Mouse (Mus musculus) embryonic facial prominence, embryonic 14.5 days (tissue): ENCODE measurements around the gene Pgf. TPM values are rescaled to one million over a fixed set of nuclear protein-coding genes. Genes with fewer than 3 reads are reported as not detected.

Experiments used
- ATAC-seq: fragments of 200-750 bp; cut with Nextera tagmentation; 2 replicates; pipeline ENCODE4 v1.8.0; 2017; ENCODE audit warnings: low read depth, moderate number of reproducible peaks, moderate TSS enrichment
- DNase-seq: peaks from one replicate; pipeline ENCODE4 v3.0.0-alpha.2; 2015; ENCODE audit warnings: low spot score
- H3K27ac ChIP-seq: fragments of 300-500 bp; sonication (generic); replicated peaks from 2 replicates; pipeline ENCODE4 v1.5.1; 2014; ENCODE audit warnings: low read depth, mild to moderate bottlenecking, low read length, moderate library complexity
- H3K27me3 ChIP-seq: fragments of 300-500 bp; sonication (generic); replicated peaks from 2 replicates; pipeline ENCODE4 v1.6.1; 2014; ENCODE audit warnings: low read length; ENCODE audit not compliant: control insufficient read depth, insufficient read depth
- H3K36me3 ChIP-seq: fragments of 300-500 bp; sonication (generic); 2 replicates; pipeline ENCODE4 v1.6.1; 2014; ENCODE audit warnings: low read length, mixed read lengths; ENCODE audit not compliant: control insufficient read depth, insufficient read depth
- H3K4me1 ChIP-seq: fragments of 300-500 bp; sonication (generic); 2 replicates; pipeline ENCODE4 v1.6.1; 2014; ENCODE audit warnings: antibody characterized with exemption, low read length; ENCODE audit not compliant: control insufficient read depth, insufficient read depth
- H3K4me2 ChIP-seq: fragments of 300-500 bp; sonication (generic); 2 replicates; pipeline ENCODE4 v1.6.1; 2014; ENCODE audit warnings: low read depth, mild to moderate bottlenecking, low read length, moderate library complexity, mixed read lengths
- H3K4me3 ChIP-seq: fragments of 300-500 bp; sonication (generic); 2 replicates; pipeline ENCODE4 v1.5.1; 2014; ENCODE audit warnings: low read depth, mild to moderate bottlenecking, low read length
- H3K9ac ChIP-seq: fragments of 300-500 bp; sonication (generic); 2 replicates; pipeline ENCODE4 v1.6.1; 2014; ENCODE audit warnings: low read depth, mild to moderate bottlenecking, low read length, moderate library complexity, mixed read lengths
- H3K9me3 ChIP-seq: fragments of 300-500 bp; sonication (generic); 2 replicates; pipeline ENCODE4 v1.6.1; 2016; ENCODE audit warnings: low read length; ENCODE audit not compliant: control insufficient read depth
- WGBS: fragments of 180-500 bp; shearing (Covaris S2); extraction: QIAGEN DNeasy Blood & Tissue Kit; methylation state at CpG from one replicate; pipeline ENCODE4 v1.1.7; 2014; 5-methylcytosine and 5-hydroxymethylcytosine counted together
- polyA plus RNA-seq: library from polyadenylated mRNA; unstranded; fragments of >200 nt; fragmentation: Nextera tagmentation; extraction: Ambion mirVana; gene quantifications from 2 replicates; pipeline ENCODE4 v1.2.1, GENCODE M21; 2014

The Pgf gene
- polyA plus RNA-seq, 1 experiment from 2014 or later: 18.0 TPM

DNA sequence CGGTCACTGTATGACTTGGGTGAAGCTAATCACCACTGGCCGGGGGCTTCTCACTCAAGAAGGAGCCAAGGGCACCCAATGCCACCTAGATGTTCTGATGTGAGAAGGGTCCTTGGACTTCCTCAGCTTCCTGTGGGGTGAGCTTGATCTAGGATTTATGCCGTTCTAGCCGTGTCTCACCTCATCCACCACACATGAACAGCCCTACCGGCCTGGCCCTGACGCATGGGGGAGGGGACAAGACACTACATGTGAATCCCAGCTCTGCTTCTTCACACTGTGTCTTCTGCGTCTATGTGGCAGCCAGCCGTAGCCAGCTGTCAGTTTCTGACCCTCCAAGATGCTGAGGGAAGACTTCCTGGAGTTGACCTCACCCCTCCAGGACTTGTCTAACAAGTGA, 18.8 kb downstream of the Pgf start:
- H3K4me3 ChIP-seq: no peak overlapping the region
- no peak for ATAC-seq
- H3K36me3 ChIP-seq: no peaks in the 10 kb centered on the region
- WGBS: 91% methylated on average over 8 of the region's 8 CpGs
- H3K4me2 ChIP-seq: no peak overlapping the region
- H3K27me3 ChIP-seq: no peaks in the 10 kb centered on the region
- DNase-seq: no peak
- no peaks in the 10 kb centered on the region for H3K9me3 ChIP-seq
- H3K9ac ChIP-seq: no peak overlapping the region
- no peak overlapping the region for H3K27ac ChIP-seq
- no peaks in the 10 kb centered on the region for H3K4me1 ChIP-seq

DNA sequence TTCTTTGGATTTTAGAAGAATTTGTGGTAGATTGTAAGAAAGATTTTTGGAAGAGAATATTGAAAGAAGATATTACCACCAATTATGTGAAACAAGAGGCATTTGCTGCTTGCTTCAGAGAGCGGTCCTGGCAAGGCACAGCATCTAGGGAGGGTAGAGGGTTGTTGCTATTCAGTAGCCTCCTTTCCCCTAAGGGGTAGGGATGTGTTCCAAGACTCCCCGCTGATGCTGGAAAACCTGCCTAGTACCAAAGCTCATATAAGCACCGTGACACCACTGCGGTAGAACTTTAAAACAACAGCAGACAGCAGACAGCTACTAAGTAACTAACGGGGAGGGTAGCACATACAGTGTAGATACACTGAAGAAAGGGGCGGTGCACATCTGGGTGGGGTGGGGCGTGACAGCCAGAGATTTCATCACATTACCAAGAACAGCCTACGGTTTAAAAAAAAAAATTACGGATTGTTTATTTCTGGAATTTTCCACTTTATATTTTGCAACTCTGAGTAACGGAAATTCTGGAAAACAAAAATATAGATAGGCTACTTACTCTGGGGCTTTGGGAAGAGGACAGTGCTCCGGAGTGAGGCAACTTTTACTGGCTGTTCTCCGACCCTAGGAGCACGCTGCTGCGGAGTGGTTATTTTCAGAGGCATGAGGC, 19.7 kb downstream of the Pgf start:
- DNase-seq: peak; percentile 67
- 80% methylated on average over 14 of the region's 14 CpGs for WGBS
- no peak overlapping the region for H3K27ac ChIP-seq
- ATAC-seq: 0 out of 2 replicates have a peak, but pooled peaks have one; percentile 26
- H3K36me3 ChIP-seq: no peaks in the 10 kb centered on the region
- H3K27me3 ChIP-seq: no peaks in the 10 kb centered on the region
- no peaks in the 10 kb centered on the region for H3K9me3 ChIP-seq
- H3K4me2 ChIP-seq: no peak overlapping the region
- H3K9ac ChIP-seq: no peak overlapping the region
- no peaks in the 10 kb centered on the region for H3K4me1 ChIP-seq
- H3K4me3 ChIP-seq: no peak overlapping the region

DNA sequence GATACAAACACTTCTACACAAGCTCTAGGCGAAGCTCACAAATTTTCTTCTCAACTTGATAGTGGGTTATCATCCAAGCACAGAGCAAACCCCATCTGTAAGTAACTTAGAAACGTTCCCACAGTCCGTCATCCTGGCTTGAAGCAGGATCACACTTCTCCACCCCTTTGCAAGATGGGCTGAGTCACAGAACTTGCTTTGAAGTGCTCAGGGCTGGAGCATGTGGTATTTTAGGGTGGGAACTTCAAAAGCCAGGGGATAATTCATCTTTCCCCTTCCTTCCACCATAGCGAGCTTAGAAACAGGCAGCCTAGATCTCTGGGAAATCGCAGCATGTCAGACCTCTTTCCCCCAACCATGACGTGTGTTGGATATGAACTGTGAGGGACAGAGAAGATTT, 21.3 kb downstream of the Pgf start:
- no peak overlapping the region for H3K4me2 ChIP-seq
- H3K9me3 ChIP-seq: no peaks in the 10 kb centered on the region
- WGBS: 33% methylated on average over 6 of the region's 6 CpGs
- no peak overlapping the region for H3K9ac ChIP-seq
- peaks cover 4% of the 10 kb centered on the region; the same call in 1 of the 2 replicates for H3K27me3 ChIP-seq
- no peak overlapping the region for H3K27ac ChIP-seq
- H3K4me3 ChIP-seq: no peak overlapping the region
- ATAC-seq: peak; percentile 30; the same call in 1 of the 2 replicates
- peak; percentile 66 for DNase-seq
- no peaks in the 10 kb centered on the region for H3K36me3 ChIP-seq
- H3K4me1 ChIP-seq: no peaks in the 10 kb centered on the region

DNA sequence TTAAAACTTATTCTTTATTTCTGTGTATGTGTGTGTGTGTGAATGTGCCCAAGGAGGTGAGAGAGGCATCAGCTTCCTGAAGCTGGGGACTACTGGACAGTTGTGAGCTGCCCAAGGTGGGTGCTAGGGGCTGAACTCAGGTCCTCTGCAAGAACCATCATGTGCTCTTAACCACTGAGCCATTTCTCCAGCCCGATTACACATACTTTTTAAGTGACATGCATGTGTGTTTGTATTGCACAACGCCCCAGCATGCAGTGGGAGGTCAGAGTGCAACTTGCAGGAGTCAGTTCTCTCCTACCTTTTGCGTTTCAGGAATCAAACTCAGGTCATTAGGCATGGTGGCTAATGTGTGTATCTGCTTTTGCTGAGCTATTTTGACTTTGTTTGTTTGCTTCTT, 24.6 kb downstream of the Pgf start:
- Histone ChIP-seq H3K4me2 (no peak overlapping the region), H3K27me3 (peaks cover 16% of the 10 kb centered on the region; the same call in 1 of the 2 replicates), H3K4me1 (no peaks in the 10 kb centered on the region), H3K36me3 (no peaks in the 10 kb centered on the region), H3K9ac (no peak overlapping the region), H3K4me3 (no peak overlapping the region), H3K9me3 (no peaks in the 10 kb centered on the region), H3K27ac (no peak overlapping the region)
- no peak for DNase-seq
- no peak for ATAC-seq
- 65% methylated on average over 3 of the region's 3 CpGs for WGBS

DNA sequence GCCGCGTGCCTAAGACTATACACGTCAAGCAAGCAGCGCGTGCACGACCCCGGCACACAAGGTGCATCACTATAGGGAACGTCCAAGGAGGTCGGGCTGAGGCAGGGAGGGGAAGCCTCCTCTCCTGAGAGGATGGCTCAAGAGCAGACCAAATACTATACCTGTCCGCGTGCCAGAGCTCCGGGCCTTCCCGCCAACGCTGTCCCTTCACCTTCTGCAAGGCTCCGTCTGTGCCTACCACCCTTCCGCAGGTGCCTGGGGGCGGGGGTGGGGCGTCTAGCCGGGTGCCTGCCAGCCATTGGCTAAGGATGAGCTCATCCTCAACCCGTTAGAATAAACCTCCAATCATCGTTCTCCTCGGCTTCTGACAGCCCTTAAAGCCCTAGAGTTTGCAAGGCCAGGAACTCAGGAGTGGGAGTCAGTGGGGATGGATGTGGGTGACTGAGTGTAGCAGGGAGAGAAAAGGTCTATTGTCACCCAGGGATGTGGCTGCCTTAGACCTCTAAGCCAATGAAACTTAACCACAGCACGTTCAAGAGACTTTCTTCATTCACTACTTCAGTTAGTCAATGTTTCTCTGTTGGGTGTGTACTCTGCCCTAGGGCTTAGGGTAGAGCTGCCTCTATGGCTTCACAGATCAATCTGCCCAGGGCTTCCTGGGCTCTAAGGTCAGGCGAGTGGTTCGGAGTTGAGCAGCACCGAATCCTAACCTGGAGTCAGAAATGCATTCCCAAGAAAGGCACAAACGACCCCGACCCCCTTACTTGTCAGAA, 26.4 kb downstream of the Pgf start, which contains the start of gene Rps6kl1:
Gene Rps6kl1 (minus strand): TSS at position 263 of the 773 bp plus-strand sequence.
- H3K9me3 ChIP-seq: no peaks in the 10 kb centered on the region
- peak within 1 kb of the TSS; percentile 32; the same call in 1 of the 2 replicates for H3K9ac ChIP-seq
- H3K27ac ChIP-seq: no peak within 1 kb of the TSS
- H3K36me3 ChIP-seq: no peaks in the 10 kb centered on the region
- 17% methylated on average over 27 of the region's 28 CpGs for WGBS
- peak within 1 kb of the TSS; percentile 41 for H3K4me2 ChIP-seq
- DNase-seq (no peak), ATAC-seq (peak; percentile 91)
- H3K4me3 ChIP-seq: peak within 1 kb of the TSS; percentile 28
- peaks cover 16% of the 10 kb centered on the region; the same call in 1 of the 2 replicates for H3K27me3 ChIP-seq
- 0 out of 2 replicates have a peak, but pooled peaks cover 5% of the 10 kb centered on the region for H3K4me1 ChIP-seq

DNA sequence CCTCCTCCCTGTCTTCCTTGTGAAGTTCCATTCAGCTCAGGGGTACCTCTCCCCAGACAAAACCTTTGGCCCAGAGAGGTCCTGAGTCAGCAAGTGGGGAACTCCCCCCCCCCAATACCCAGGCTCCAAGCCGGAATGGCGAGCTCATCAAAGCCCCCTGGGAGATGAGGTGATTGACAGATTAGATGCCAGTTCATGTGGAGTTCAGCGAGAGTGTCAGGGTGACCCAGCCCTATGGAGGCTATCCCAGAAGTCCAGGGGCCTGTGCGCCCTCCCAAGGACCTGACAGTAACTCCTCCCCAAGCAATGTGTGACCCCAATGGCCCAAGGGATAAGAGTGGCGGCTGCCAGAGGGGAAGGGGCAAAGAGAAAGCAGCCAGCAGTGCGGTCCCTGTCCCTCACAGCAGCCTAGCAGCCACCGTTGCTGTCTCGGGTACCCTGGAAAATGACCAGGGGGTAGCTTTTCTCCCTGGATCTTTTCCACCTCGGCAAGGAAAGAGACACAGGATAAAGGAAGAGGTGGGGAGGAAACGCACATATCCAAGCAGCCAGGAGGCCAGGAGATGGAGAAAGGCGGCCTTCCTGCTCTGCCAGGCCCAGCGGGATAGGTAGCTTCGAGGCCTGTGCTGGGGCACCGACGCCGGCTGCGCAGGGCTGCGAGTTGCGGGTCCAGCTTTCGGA, 27.1 kb downstream of the Pgf start:
- H3K9ac ChIP-seq: peak overlapping the region; percentile 32; the same call in 1 of the 2 replicates
- H3K36me3 ChIP-seq: no peaks in the 10 kb centered on the region
- H3K4me1 ChIP-seq: 0 out of 2 replicates have a peak, but pooled peaks cover 5% of the 10 kb centered on the region
- no peak for DNase-seq
- no peak; the same call in 1 of the 2 replicates for ATAC-seq
- H3K9me3 ChIP-seq: no peaks in the 10 kb centered on the region
- WGBS: 10% methylated on average over 20 of the region's 20 CpGs
- H3K4me2 ChIP-seq: peak overlapping the region; percentile 41
- H3K27ac ChIP-seq: no peak overlapping the region
- H3K27me3 ChIP-seq: peaks cover 16% of the 10 kb centered on the region; the same call in 1 of the 2 replicates
- H3K4me3 ChIP-seq: peak overlapping the region; percentile 28

DNA sequence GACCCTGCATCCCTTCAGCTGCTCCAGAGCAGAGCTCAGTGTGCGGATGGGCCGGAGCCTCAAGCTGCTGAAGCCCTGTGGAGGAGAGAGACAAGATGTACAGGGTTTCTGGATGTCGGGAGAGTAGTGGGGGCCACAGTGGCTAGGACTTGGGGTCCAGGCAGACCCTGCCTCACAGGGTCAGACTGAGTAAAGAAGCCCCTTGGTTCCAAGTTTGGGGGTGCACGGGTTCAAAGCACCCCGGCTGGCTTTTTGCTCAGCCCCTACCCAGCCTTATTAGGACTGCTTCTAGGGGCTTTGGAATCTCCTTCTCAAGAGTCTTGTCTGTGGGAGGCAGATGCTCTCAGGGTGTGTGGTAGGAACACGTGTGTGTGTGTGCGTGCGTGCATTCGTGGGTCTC, 30.7 kb downstream of the Pgf start:
- H3K27me3 ChIP-seq: peaks cover 16% of the 10 kb centered on the region; the same call in 1 of the 2 replicates
- no peak for DNase-seq
- 0 out of 2 replicates have a peak, but pooled peaks cover 5% of the 10 kb centered on the region for H3K4me1 ChIP-seq
- no peak for ATAC-seq
- no peak overlapping the region for H3K4me2 ChIP-seq
- no peaks in the 10 kb centered on the region for H3K36me3 ChIP-seq
- no peak overlapping the region for H3K9ac ChIP-seq
- H3K9me3 ChIP-seq: no peaks in the 10 kb centered on the region
- H3K4me3 ChIP-seq: no peak overlapping the region
- H3K27ac ChIP-seq: no peak overlapping the region
- 86% methylated on average over 9 of the region's 9 CpGs for WGBS

DNA sequence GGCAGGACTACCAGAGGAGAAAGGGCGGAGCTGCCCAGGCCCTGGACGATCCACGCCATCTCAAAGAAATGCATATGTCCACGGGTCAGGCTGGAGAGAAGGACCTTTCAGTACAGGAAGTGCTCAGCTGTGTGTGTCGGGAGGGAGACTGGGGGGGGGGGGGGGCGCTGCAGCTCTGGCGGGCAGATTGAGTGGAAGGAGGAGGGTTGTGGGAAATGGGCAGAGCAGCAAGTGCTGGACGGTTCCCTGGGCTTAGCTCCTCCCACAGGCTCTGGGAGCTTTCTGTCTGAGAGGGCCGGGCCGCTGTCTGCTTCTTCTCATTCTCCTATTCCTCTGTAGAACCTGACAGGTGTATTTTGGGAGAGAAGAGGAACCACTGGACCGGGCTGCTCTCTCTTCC, 31.2 kb downstream of the Pgf start:
- no peak overlapping the region for H3K4me2 ChIP-seq
- H3K4me3 ChIP-seq: no peak overlapping the region
- ATAC-seq (no peak), DNase-seq (peak; percentile 42)
- peaks cover 12% of the 10 kb centered on the region; the same call in 1 of the 2 replicates for H3K27me3 ChIP-seq
- no peak overlapping the region for H3K9ac ChIP-seq
- no peaks in the 10 kb centered on the region for H3K36me3 ChIP-seq
- H3K9me3 ChIP-seq: no peaks in the 10 kb centered on the region
- no peak overlapping the region for H3K27ac ChIP-seq
- H3K4me1 ChIP-seq: 0 out of 2 replicates have a peak, but pooled peaks cover 5% of the 10 kb centered on the region
- 32% methylated on average over 9 of the region's 11 CpGs for WGBS
